Mouse (Mus musculus): ENCODE results near the gene Kcnj1. TPM values are rescaled to one million over a fixed set of nuclear protein-coding genes. Genes with fewer than 3 reads are reported as not detected.

Kcnj1 gene
- polyA plus RNA-seq, 1 experiment from 2014 or later = 0.09 TPM

GRCm38 (mm10) chr9:32388120-32388519 is 15.8 kb downstream of the Kcnj1 start:
- Histone ChIP-seq H3K9ac (no peak overlapping the region), H3K27ac (no peak overlapping the region), H3K9me3 (ENCODE audit: control insufficient read depth, low read length) (no peaks in the 10 kb centered on the region), H3K27me3 (ENCODE audit: control insufficient read depth, insufficient read depth, low read length) (no peaks in the 10 kb centered on the region), H3K4me1 (replicated peaks; ENCODE audit: control insufficient read depth, insufficient read depth, low read length) (no peaks in the 10 kb centered on the region), H3K4me3 (replicated peaks; ENCODE audit: low read length) (no peak overlapping the region), H3K4me2 (replicated peaks) (no peak overlapping the region), H3K36me3 (replicated peaks; ENCODE audit: control insufficient read depth, insufficient read depth) (no peaks in the 10 kb centered on the region)
- no peak for ATAC-seq (ENCODE audit: low FRiP score)
- no peak for DNase-seq (ENCODE audit: low spot score)
- 97% methylated on average over 1 of the region's 1 CpGs for WGBS

GRCm38 (mm10) chr9:32391092-32391491 is 18.8 kb downstream of the Kcnj1 start:
- H3K36me3 ChIP-seq (replicated peaks; ENCODE audit: control insufficient read depth, insufficient read depth) = no peaks in the 10 kb centered on the region
- H3K27ac ChIP-seq = no peak overlapping the region
- 82% methylated on average over 5 of the region's 5 CpGs for WGBS
- no peak overlapping the region for H3K9ac ChIP-seq
- H3K4me1 ChIP-seq (replicated peaks; ENCODE audit: control insufficient read depth, insufficient read depth, low read length) = no peaks in the 10 kb centered on the region
- no peaks in the 10 kb centered on the region for H3K9me3 ChIP-seq (ENCODE audit: control insufficient read depth, low read length)
- no peak for DNase-seq (ENCODE audit: low spot score)
- no peaks in the 10 kb centered on the region for H3K27me3 ChIP-seq (ENCODE audit: control insufficient read depth, insufficient read depth, low read length)
- H3K4me3 ChIP-seq (replicated peaks; ENCODE audit: low read length) = no peak overlapping the region
- ATAC-seq (ENCODE audit: low FRiP score) = no peak
- H3K4me2 ChIP-seq (replicated peaks) = no peak overlapping the region

- Histone ChIP-seq H3K4me2 (replicated peaks) (no peak overlapping the region), H3K36me3 (replicated peaks; ENCODE audit: control insufficient read depth, insufficient read depth) (no peaks in the 10 kb centered on the region), H3K4me1 (replicated peaks; ENCODE audit: control insufficient read depth, insufficient read depth, low read length) (no peaks in the 10 kb centered on the region), H3K9ac (no peak overlapping the region), H3K27me3 (ENCODE audit: control insufficient read depth, insufficient read depth, low read length) (no peaks in the 10 kb centered on the region), H3K27ac (no peak overlapping the region), H3K9me3 (ENCODE audit: control insufficient read depth, low read length) (no peaks in the 10 kb centered on the region), H3K4me3 (replicated peaks; ENCODE audit: low read length) (no peak overlapping the region)
- WGBS = 89% methylated on average over 9 of the region's 9 CpGs
- no peak for ATAC-seq (ENCODE audit: low FRiP score)
- DNase-seq (ENCODE audit: low spot score) = no peak
Measured at GRCm38 (mm10) chr9:32391701-32392100, 19.4 kb downstream of the Kcnj1 start.

- ATAC-seq (ENCODE audit: low FRiP score) = no peak
- H3K4me1 ChIP-seq (replicated peaks; ENCODE audit: control insufficient read depth, insufficient read depth, low read length) = no peaks in the 10 kb centered on the region
- H3K27ac ChIP-seq = no peak overlapping the region
- 90% methylated on average over 6 of the region's 6 CpGs for WGBS
- no peaks in the 10 kb centered on the region for H3K9me3 ChIP-seq (ENCODE audit: control insufficient read depth, low read length)
- no peak overlapping the region for H3K4me2 ChIP-seq (replicated peaks)
- no peak for DNase-seq (ENCODE audit: low spot score)
- H3K4me3 ChIP-seq (replicated peaks; ENCODE audit: low read length) = no peak overlapping the region
- no peak overlapping the region for H3K9ac ChIP-seq
- no peaks in the 10 kb centered on the region for H3K36me3 ChIP-seq (replicated peaks; ENCODE audit: control insufficient read depth, insufficient read depth)
- H3K27me3 ChIP-seq (ENCODE audit: control insufficient read depth, insufficient read depth, low read length) = no peaks in the 10 kb centered on the region
Measured at GRCm38 (mm10) chr9:32392716-32393115, 20.4 kb downstream of the Kcnj1 start.

- ATAC-seq (ENCODE audit: low FRiP score) = no peak
- no peak overlapping the region for H3K27ac ChIP-seq
- H3K27me3 ChIP-seq (ENCODE audit: control insufficient read depth, insufficient read depth, low read length) = no peaks in the 10 kb centered on the region
- WGBS = 93% methylated on average over 4 of the region's 4 CpGs
- no peak for DNase-seq (ENCODE audit: low spot score)
- no peak overlapping the region for H3K4me3 ChIP-seq (replicated peaks; ENCODE audit: low read length)
- no peaks in the 10 kb centered on the region for H3K9me3 ChIP-seq (ENCODE audit: control insufficient read depth, low read length)
- H3K36me3 ChIP-seq (replicated peaks; ENCODE audit: control insufficient read depth, insufficient read depth) = no peaks in the 10 kb centered on the region
- no peak overlapping the region for H3K4me2 ChIP-seq (replicated peaks)
- H3K9ac ChIP-seq = no peak overlapping the region
- H3K4me1 ChIP-seq (replicated peaks; ENCODE audit: control insufficient read depth, insufficient read depth, low read length) = no peaks in the 10 kb centered on the region
Measured at GRCm38 (mm10) chr9:32394761-32395161, 22.5 kb downstream of the Kcnj1 start.

GRCm38 (mm10) chr9:32400212-32400611 is 27.9 kb downstream of the Kcnj1 start:
- Histone ChIP-seq H3K9me3 (ENCODE audit: control insufficient read depth, low read length) (no peaks in the 10 kb centered on the region), H3K4me2 (replicated peaks) (no peak overlapping the region), H3K36me3 (replicated peaks; ENCODE audit: control insufficient read depth, insufficient read depth) (no peaks in the 10 kb centered on the region), H3K4me1 (replicated peaks; ENCODE audit: control insufficient read depth, insufficient read depth, low read length) (no peaks in the 10 kb centered on the region; the same call in 1 of the 2 replicates), H3K27me3 (ENCODE audit: control insufficient read depth, insufficient read depth, low read length) (no peaks in the 10 kb centered on the region), H3K9ac (no peak overlapping the region), H3K27ac (no peak overlapping the region), H3K4me3 (replicated peaks; ENCODE audit: low read length) (no peak overlapping the region)
- WGBS = 95% methylated on average over 2 of the region's 2 CpGs
- DNase-seq (ENCODE audit: low spot score) (no peak), ATAC-seq (ENCODE audit: low FRiP score) (no peak)

- Histone ChIP-seq H3K4me3 (replicated peaks; ENCODE audit: low read length) (no peak overlapping the region), H3K4me2 (replicated peaks) (no peak overlapping the region), H3K9ac (no peak overlapping the region), H3K36me3 (replicated peaks; ENCODE audit: control insufficient read depth, insufficient read depth) (no peaks in the 10 kb centered on the region), H3K27ac (no peak overlapping the region), H3K4me1 (replicated peaks; ENCODE audit: control insufficient read depth, insufficient read depth, low read length) (no peaks in the 10 kb centered on the region; the same call in 1 of the 2 replicates), H3K9me3 (ENCODE audit: control insufficient read depth, low read length) (no peaks in the 10 kb centered on the region), H3K27me3 (ENCODE audit: control insufficient read depth, insufficient read depth, low read length) (no peaks in the 10 kb centered on the region)
- DNase-seq (ENCODE audit: low spot score) (no peak), ATAC-seq (ENCODE audit: low FRiP score) (no peak)
- 73% methylated on average over 5 of the region's 5 CpGs for WGBS
Measured at GRCm38 (mm10) chr9:32400662-32401161, 28.4 kb downstream of the Kcnj1 start.

GRCm38 (mm10) chr9:32405191-32405925 is 33.1 kb downstream of the Kcnj1 start:
- DNase-seq (ENCODE audit: low spot score) (peak; percentile 89), ATAC-seq (ENCODE audit: low FRiP score) (peak; percentile 86)
- no peak overlapping the region for H3K27ac ChIP-seq
- no peak overlapping the region for H3K4me2 ChIP-seq (replicated peaks)
- WGBS = 42% methylated on average over 11 of the region's 11 CpGs
- H3K4me1 ChIP-seq (replicated peaks; ENCODE audit: control insufficient read depth, insufficient read depth, low read length) = peaks cover 9% of the 10 kb centered on the region
- H3K4me3 ChIP-seq (replicated peaks; ENCODE audit: low read length) = no peak overlapping the region
- no peak overlapping the region for H3K9ac ChIP-seq
- H3K27me3 ChIP-seq (ENCODE audit: control insufficient read depth, insufficient read depth, low read length) = peaks cover 18% of the 10 kb centered on the region
- no peaks in the 10 kb centered on the region for H3K9me3 ChIP-seq (ENCODE audit: control insufficient read depth, low read length)
- no peaks in the 10 kb centered on the region for H3K36me3 ChIP-seq (replicated peaks; ENCODE audit: control insufficient read depth, insufficient read depth)

GRCm38 (mm10) chr9:32408730-32409059 is 36.4 kb downstream of the Kcnj1 start:
- Histone ChIP-seq H3K4me3 (replicated peaks; ENCODE audit: low read length) (peak overlapping the region; percentile 36), H3K27me3 (ENCODE audit: control insufficient read depth, insufficient read depth, low read length) (peaks cover 30% of the 10 kb centered on the region), H3K4me1 (replicated peaks; ENCODE audit: control insufficient read depth, insufficient read depth, low read length) (peaks cover 9% of the 10 kb centered on the region), H3K9me3 (ENCODE audit: control insufficient read depth, low read length) (no peaks in the 10 kb centered on the region), H3K36me3 (replicated peaks; ENCODE audit: control insufficient read depth, insufficient read depth) (no peaks in the 10 kb centered on the region), H3K9ac (peak overlapping the region; percentile 55), H3K4me2 (replicated peaks) (peak overlapping the region; percentile 69), H3K27ac (no peak overlapping the region)
- DNase-seq (ENCODE audit: low spot score) (no peak), ATAC-seq (ENCODE audit: low FRiP score) (no peak)
- 6% methylated on average over 8 of the region's 8 CpGs for WGBS

Measured in hindbrain, embryonic 14.5 days (tissue).